Mouse (Mus musculus): ENCODE results near the gene Dnah17. TPM values are rescaled to one million over a fixed set of nuclear protein-coding genes. Genes with fewer than 3 reads are reported as not detected.

Gene Dnah17
- polyA plus RNA-seq (2015; fragmentation: Nextera tagmentation; extraction: Ambion mirVana): 0.18 and 0.23 TPM in 2 replicates

GRCm38 (mm10) chr11:118130534-118130933 lies at the start of gene Dnah17:
TSS of gene Dnah17 (minus strand) at chr11:118130634.
- no peaks in the 10 kb centered on the region for H3K9me3 ChIP-seq
- H3K9ac ChIP-seq: no peak within 1 kb of the TSS
- no peak within 1 kb of the TSS for H3K4me3 ChIP-seq
- no peaks in the 10 kb centered on the region for H3K36me3 ChIP-seq
- peaks cover 13% of the 10 kb centered on the region for H3K4me1 ChIP-seq (replicated peaks)
- H3K27ac ChIP-seq (replicated peaks): no peak within 1 kb of the TSS
- ATAC-seq (ENCODE audit: low FRiP score, low read depth): no peak
- WGBS: 87% methylated on average over 7 of the region's 7 CpGs
- H3K27me3 ChIP-seq: no peaks in the 10 kb centered on the region
- no peak within 1 kb of the TSS for H3K4me2 ChIP-seq

- WGBS: 86% methylated on average over 7 of the region's 7 CpGs
- Histone ChIP-seq H3K27me3 (no peaks in the 10 kb centered on the region), H3K4me1 (replicated peaks) (no peaks in the 10 kb centered on the region), H3K9me3 (no peaks in the 10 kb centered on the region), H3K4me3 (no peak overlapping the region), H3K4me2 (no peak overlapping the region), H3K27ac (replicated peaks) (no peak overlapping the region), H3K9ac (no peak overlapping the region), H3K36me3 (peaks cover 42% of the 10 kb centered on the region)
- no peak for ATAC-seq (ENCODE audit: low FRiP score, low read depth)
Measured at GRCm38 (mm10) chr11:118180199-118180598, 49.8 kb upstream of the Dnah17 start.

GRCm38 (mm10) chr11:118178236-118178635 lies 47.8 kb upstream of the Dnah17 start:
- Histone ChIP-seq H3K27me3 (no peaks in the 10 kb centered on the region), H3K9me3 (no peaks in the 10 kb centered on the region), H3K4me3 (no peak overlapping the region), H3K4me2 (no peak overlapping the region), H3K9ac (no peak overlapping the region), H3K4me1 (replicated peaks) (no peaks in the 10 kb centered on the region), H3K27ac (replicated peaks) (no peak overlapping the region), H3K36me3 (peaks cover 39% of the 10 kb centered on the region)
- WGBS: 91% methylated on average over 5 of the region's 5 CpGs
- no peak for ATAC-seq (ENCODE audit: low FRiP score, low read depth)

GRCm38 (mm10) chr11:118174752-118175151 lies 44.3 kb upstream of the Dnah17 start:
- no peak for ATAC-seq (ENCODE audit: low FRiP score, low read depth)
- Histone ChIP-seq H3K27ac (replicated peaks) (no peak overlapping the region), H3K4me2 (no peak overlapping the region), H3K9ac (no peak overlapping the region), H3K4me1 (replicated peaks) (no peaks in the 10 kb centered on the region), H3K27me3 (no peaks in the 10 kb centered on the region), H3K9me3 (no peaks in the 10 kb centered on the region), H3K36me3 (peaks cover 16% of the 10 kb centered on the region; the same call in 1 of the 2 replicates), H3K4me3 (no peak overlapping the region)
- WGBS: 90% methylated on average over 7 of the region's 7 CpGs

- H3K27me3 ChIP-seq: no peaks in the 10 kb centered on the region
- H3K27ac ChIP-seq (replicated peaks): no peak overlapping the region
- H3K36me3 ChIP-seq: peaks cover 18% of the 10 kb centered on the region; the same call in 1 of the 2 replicates
- H3K4me3 ChIP-seq: no peak overlapping the region
- H3K4me1 ChIP-seq (replicated peaks): no peaks in the 10 kb centered on the region
- no peak overlapping the region for H3K4me2 ChIP-seq
- WGBS: 73% methylated on average over 5 of the region's 5 CpGs
- no peak overlapping the region for H3K9ac ChIP-seq
- H3K9me3 ChIP-seq: no peaks in the 10 kb centered on the region
- ATAC-seq (ENCODE audit: low FRiP score, low read depth): 0 out of 2 replicates have a peak, but pooled peaks have one; percentile 19
Measured at GRCm38 (mm10) chr11:118172768-118173167, 42.3 kb upstream of the Dnah17 start.

- H3K4me2 ChIP-seq: no peak overlapping the region
- no peak overlapping the region for H3K9ac ChIP-seq
- no peak for ATAC-seq (ENCODE audit: low FRiP score, low read depth)
- no peak overlapping the region for H3K4me3 ChIP-seq
- H3K27ac ChIP-seq (replicated peaks): no peak overlapping the region
- H3K4me1 ChIP-seq (replicated peaks): no peaks in the 10 kb centered on the region
- H3K27me3 ChIP-seq: no peaks in the 10 kb centered on the region
- peaks cover 14% of the 10 kb centered on the region; the same call in 1 of the 2 replicates for H3K36me3 ChIP-seq
- H3K9me3 ChIP-seq: no peaks in the 10 kb centered on the region
- WGBS: 92% methylated on average over 5 of the region's 5 CpGs
Measured at GRCm38 (mm10) chr11:118170333-118170732, 39.9 kb upstream of the Dnah17 start.

GRCm38 (mm10) chr11:118168714-118169113 lies 38.3 kb upstream of the Dnah17 start:
- ATAC-seq (ENCODE audit: low FRiP score, low read depth): no peak
- H3K9me3 ChIP-seq: no peaks in the 10 kb centered on the region
- H3K27ac ChIP-seq (replicated peaks): no peak overlapping the region
- H3K4me1 ChIP-seq (replicated peaks): 0 out of 2 replicates have a peak, but pooled peaks cover 2% of the 10 kb centered on the region
- peaks cover 18% of the 10 kb centered on the region; the same call in 1 of the 2 replicates for H3K36me3 ChIP-seq
- H3K4me2 ChIP-seq: no peak overlapping the region
- H3K27me3 ChIP-seq: no peaks in the 10 kb centered on the region
- no peak overlapping the region for H3K9ac ChIP-seq
- WGBS: 77% methylated on average over 9 of the region's 9 CpGs
- H3K4me3 ChIP-seq: no peak overlapping the region

GRCm38 (mm10) chr11:118166626-118167025 lies 36.2 kb upstream of the Dnah17 start:
- WGBS: 93% methylated on average over 5 of the region's 5 CpGs

GRCm38 (mm10) chr11:118165681-118166080 lies 35.2 kb upstream of the Dnah17 start:
- no peak overlapping the region for H3K9ac ChIP-seq
- no peaks in the 10 kb centered on the region for H3K27me3 ChIP-seq
- WGBS: 37% methylated on average over 11 of the region's 11 CpGs
- H3K4me1 ChIP-seq (replicated peaks): 0 out of 2 replicates have a peak, but pooled peaks cover 2% of the 10 kb centered on the region
- no peaks in the 10 kb centered on the region for H3K9me3 ChIP-seq
- no peak overlapping the region for H3K27ac ChIP-seq (replicated peaks)
- H3K4me3 ChIP-seq: no peak overlapping the region
- peaks cover 21% of the 10 kb centered on the region; the same call in 1 of the 2 replicates for H3K36me3 ChIP-seq
- ATAC-seq (ENCODE audit: low FRiP score, low read depth): no peak
- H3K4me2 ChIP-seq: no peak overlapping the region

More at GRCm38 (mm10) chr11:118166626-118167025, 36.2 kb upstream of the Dnah17 start:
- no peak overlapping the region for H3K9ac ChIP-seq
- H3K27ac ChIP-seq (replicated peaks): no peak overlapping the region
- H3K4me1 ChIP-seq (replicated peaks): 0 out of 2 replicates have a peak, but pooled peaks cover 2% of the 10 kb centered on the region
- peaks cover 21% of the 10 kb centered on the region; the same call in 1 of the 2 replicates for H3K36me3 ChIP-seq
- H3K4me2 ChIP-seq: no peak overlapping the region
- H3K9me3 ChIP-seq: no peaks in the 10 kb centered on the region
- no peak overlapping the region for H3K4me3 ChIP-seq
- no peak for ATAC-seq (ENCODE audit: low FRiP score, low read depth)
- no peaks in the 10 kb centered on the region for H3K27me3 ChIP-seq

- no peak overlapping the region for H3K27ac ChIP-seq (replicated peaks)
- 76% methylated on average over 8 of the region's 8 CpGs for WGBS
- no peak overlapping the region for H3K4me2 ChIP-seq
- H3K9me3 ChIP-seq: no peaks in the 10 kb centered on the region
- no peak overlapping the region for H3K9ac ChIP-seq
- no peak for ATAC-seq (ENCODE audit: low FRiP score, low read depth)
- 0 out of 2 replicates have a peak, but pooled peaks cover 2% of the 10 kb centered on the region for H3K4me1 ChIP-seq (replicated peaks)
- H3K27me3 ChIP-seq: no peaks in the 10 kb centered on the region
- H3K36me3 ChIP-seq: peaks cover 15% of the 10 kb centered on the region; the same call in 1 of the 2 replicates
- no peak overlapping the region for H3K4me3 ChIP-seq
Measured at GRCm38 (mm10) chr11:118164566-118164965, 34.1 kb upstream of the Dnah17 start.

GRCm38 (mm10) chr11:118162245-118162644 lies 31.8 kb upstream of the Dnah17 start:
- Histone ChIP-seq H3K27ac (replicated peaks) (0 out of 2 replicates have a peak overlapping the region, but pooled peaks have one; percentile 1), H3K4me3 (no peak overlapping the region), H3K36me3 (peaks cover 10% of the 10 kb centered on the region; the same call in 1 of the 2 replicates), H3K9me3 (no peaks in the 10 kb centered on the region), H3K4me2 (no peak overlapping the region), H3K9ac (no peak overlapping the region), H3K4me1 (replicated peaks) (0 out of 2 replicates have a peak, but pooled peaks cover 7% of the 10 kb centered on the region), H3K27me3 (no peaks in the 10 kb centered on the region)
- no peak for ATAC-seq (ENCODE audit: low FRiP score, low read depth)
- 65% methylated on average over 10 of the region's 10 CpGs for WGBS

- Histone ChIP-seq H3K9ac (no peak overlapping the region), H3K4me3 (no peak overlapping the region), H3K4me2 (no peak overlapping the region), H3K4me1 (replicated peaks) (0 out of 2 replicates have a peak, but pooled peaks cover 7% of the 10 kb centered on the region), H3K9me3 (no peaks in the 10 kb centered on the region), H3K27ac (replicated peaks) (0 out of 2 replicates have a peak overlapping the region, but pooled peaks have one; percentile 5), H3K27me3 (no peaks in the 10 kb centered on the region), H3K36me3 (peaks cover 10% of the 10 kb centered on the region; the same call in 1 of the 2 replicates)
- no peak for ATAC-seq (ENCODE audit: low FRiP score, low read depth)
- 82% methylated on average over 6 of the region's 6 CpGs for WGBS
Measured at GRCm38 (mm10) chr11:118161240-118161639, 30.8 kb upstream of the Dnah17 start.

All from hindbrain, embryonic 15.5 days (tissue).